Mouse (Mus musculus): Measurements from ENCODE around the gene Cnih3.
A peak's percentile ranks its signal among the peaks of the same experiment; 100 is the strongest.

The Cnih3 gene

GRCm38 (mm10) chr1:181459431-181460105 is 107.1 kb downstream of the Cnih3 start:
- DNase-seq = no peak

GRCm38 (mm10) chr1:181460283-181460682 is 107.9 kb downstream of the Cnih3 start:
- DNase-seq = no peak

GRCm38 (mm10) chr1:181461484-181461883 is 109.1 kb downstream of the Cnih3 start:
- DNase-seq = no peak

- no peak for DNase-seq
These were observed 109.8 kb downstream of the Cnih3 start for GRCm38 (mm10) chr1:181462051-181462905.

GRCm38 (mm10) chr1:181462906-181463179 is 110.4 kb downstream of the Cnih3 start:
- no peak for DNase-seq

- DNase-seq = no peak
These were observed 112.6 kb downstream of the Cnih3 start for GRCm38 (mm10) chr1:181465027-181465426.

GRCm38 (mm10) chr1:181466040-181466439 is 113.6 kb downstream of the Cnih3 start:
- DNase-seq = no peak

- DNase-seq = peak; percentile 60
These were observed 114.3 kb downstream of the Cnih3 start for GRCm38 (mm10) chr1:181466601-181467320.

GRCm38 (mm10) chr1:181467321-181467670 is 114.9 kb downstream of the Cnih3 start:
- DNase-seq = no peak

GRCm38 (mm10) chr1:181469415-181469814 is 117.0 kb downstream of the Cnih3 start:
- DNase-seq = no peak

GRCm38 (mm10) chr1:181476141-181476540 is 123.7 kb downstream of the Cnih3 start:
- no peak for DNase-seq

GRCm38 (mm10) chr1:181476557-181476956 is 124.1 kb downstream of the Cnih3 start:
- no peak for DNase-seq

GRCm38 (mm10) chr1:181484696-181485095 is 132.3 kb downstream of the Cnih3 start:
- DNase-seq = no peak

GRCm38 (mm10) chr1:181503471-181503870 is 151.0 kb downstream of the Cnih3 start:
- DNase-seq = no peak

GRCm38 (mm10) chr1:181505367-181505766 is 152.9 kb downstream of the Cnih3 start:
- no peak for DNase-seq
